Mouse (Mus musculus): ENCODE data around the gene Ngf.

DNA sequence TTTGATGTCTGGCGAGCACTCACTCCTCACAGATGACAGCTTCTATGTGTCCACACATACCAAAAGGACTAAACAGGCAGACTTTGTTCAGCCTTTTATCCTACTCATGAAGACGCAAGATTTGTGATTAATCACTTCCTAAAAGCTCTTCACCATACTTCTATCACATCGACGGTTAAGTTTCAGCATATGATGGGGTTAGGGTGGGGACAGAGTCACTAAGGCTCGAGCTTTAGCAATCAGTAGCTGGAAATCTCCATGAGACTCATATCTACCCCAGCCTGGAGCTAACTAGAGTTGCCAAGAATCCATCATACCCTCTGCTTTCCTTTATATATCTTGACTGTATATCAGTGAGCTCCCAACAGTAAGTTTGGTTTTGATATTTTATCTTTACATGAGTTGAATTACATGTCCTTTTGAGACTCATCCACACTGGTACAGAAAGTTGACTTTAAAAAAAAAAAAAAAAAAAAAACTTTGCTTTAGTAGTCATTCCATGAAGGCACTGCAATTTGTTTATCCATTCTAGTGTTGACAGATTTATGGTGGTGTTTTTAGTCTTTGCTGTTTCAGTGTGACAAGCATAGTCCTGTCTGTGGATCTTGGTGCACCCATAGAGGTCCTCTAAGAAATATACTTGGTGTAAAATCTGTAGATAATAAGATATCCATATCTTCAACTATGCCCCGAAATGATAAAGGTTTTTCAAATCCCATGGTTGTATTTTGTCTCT is 84.4 kb downstream of the Ngf start:
- TF ChIP-seq POLR2A (IDR thresholded peaks at IDR 0.05; ENCODE audit: borderline replicate concordance, low read depth, low read length) (no peak), CTCF (IDR thresholded peaks at IDR 0.05; ENCODE audit: low read depth, low read length) (no peak)

Measured in bone marrow macrophage, adult 2 months (primary cell).